Mouse (Mus musculus): ENCODE results near the gene Pdp2.
"Not testable (repeated sequence)": the region's sequence is repeated elsewhere in the genome, so short reads cannot be mapped to it uniquely, and the experiment has no call there.

Pdp2 gene

GRCm38 (mm10) chr8:104591133-104591834 is at the start of gene Pdp2:
Gene Pdp2, plus strand, starts transcription at chr8:104591451.
- peak; percentile 92 for DNase-seq (ENCODE audit: low read depth, low spot score)

GRCm38 (mm10) chr8:104541515-104541880 is 49.8 kb upstream of the Pdp2 start:
- no peak for DNase-seq (ENCODE audit: low read depth, low spot score)

GRCm38 (mm10) chr8:104542160-104542559 is 49.1 kb upstream of the Pdp2 start:
- no peak for DNase-seq (ENCODE audit: low read depth, low spot score)

- no peak for DNase-seq (ENCODE audit: low read depth, low spot score)
These were observed 47.7 kb upstream of the Pdp2 start for GRCm38 (mm10) chr8:104543440-104544045.

GRCm38 (mm10) chr8:104555191-104555590 is 36.1 kb upstream of the Pdp2 start:
- no peak for DNase-seq (ENCODE audit: low read depth, low spot score)

GRCm38 (mm10) chr8:104557226-104557625 is 34.0 kb upstream of the Pdp2 start:
- DNase-seq (ENCODE audit: low read depth, low spot score): no peak

- DNase-seq (ENCODE audit: low read depth, low spot score): no peak
These were observed 30.5 kb upstream of the Pdp2 start for GRCm38 (mm10) chr8:104560731-104561130.

GRCm38 (mm10) chr8:104564633-104565456 is 26.4 kb upstream of the Pdp2 start:
- DNase-seq (ENCODE audit: low read depth, low spot score): peak; percentile 90

GRCm38 (mm10) chr8:104565457-104565798 is 25.8 kb upstream of the Pdp2 start:
- DNase-seq (ENCODE audit: low read depth, low spot score): no peak

- peak; percentile 11 for DNase-seq (ENCODE audit: low read depth, low spot score)
These were observed 21.7 kb upstream of the Pdp2 start for GRCm38 (mm10) chr8:104569559-104569958.

GRCm38 (mm10) chr8:104570436-104571343 is 20.6 kb upstream of the Pdp2 start:
- peak; percentile 87 for DNase-seq (ENCODE audit: low read depth, low spot score)

- DNase-seq (ENCODE audit: low read depth, low spot score): no peak
These were observed 14.4 kb upstream of the Pdp2 start for GRCm38 (mm10) chr8:104576820-104577219.

GRCm38 (mm10) chr8:104577606-104578005 is 13.6 kb upstream of the Pdp2 start:
- DNase-seq (ENCODE audit: low read depth, low spot score): not testable (repeated sequence)

- no peak for DNase-seq (ENCODE audit: low read depth, low spot score)
These were observed 6.7 kb upstream of the Pdp2 start for GRCm38 (mm10) chr8:104584522-104584921.

GRCm38 (mm10) chr8:104590284-104590683 is 967 bp upstream of the Pdp2 start:
- DNase-seq (ENCODE audit: low read depth, low spot score): no peak

- no peak for DNase-seq (ENCODE audit: low read depth, low spot score)
These were observed 605 bp downstream of the Pdp2 start for GRCm38 (mm10) chr8:104591856-104592255.

GRCm38 (mm10) chr8:104592566-104592965 is 1.3 kb downstream of the Pdp2 start:
- DNase-seq (ENCODE audit: low read depth, low spot score): no peak

GRCm38 (mm10) chr8:104593536-104594325 is 2.5 kb downstream of the Pdp2 start:
- DNase-seq (ENCODE audit: low read depth, low spot score): no peak

GRCm38 (mm10) chr8:104594611-104595362 is 3.5 kb downstream of the Pdp2 start:
- no peak for DNase-seq (ENCODE audit: low read depth, low spot score)
